Mouse (Mus musculus): ENCODE results near the gene Thada. TPM values are rescaled to one million over a fixed set of nuclear protein-coding genes. Genes with fewer than 3 reads are reported as not detected.
"Not testable (repeated sequence)": the region's sequence is repeated elsewhere in the genome, so short reads cannot be mapped to it uniquely, and the experiment has no call there.

Gene Thada
- total RNA-seq, 2 experiments from 2014 or later: 5.6 to 6.8 TPM

DNA sequence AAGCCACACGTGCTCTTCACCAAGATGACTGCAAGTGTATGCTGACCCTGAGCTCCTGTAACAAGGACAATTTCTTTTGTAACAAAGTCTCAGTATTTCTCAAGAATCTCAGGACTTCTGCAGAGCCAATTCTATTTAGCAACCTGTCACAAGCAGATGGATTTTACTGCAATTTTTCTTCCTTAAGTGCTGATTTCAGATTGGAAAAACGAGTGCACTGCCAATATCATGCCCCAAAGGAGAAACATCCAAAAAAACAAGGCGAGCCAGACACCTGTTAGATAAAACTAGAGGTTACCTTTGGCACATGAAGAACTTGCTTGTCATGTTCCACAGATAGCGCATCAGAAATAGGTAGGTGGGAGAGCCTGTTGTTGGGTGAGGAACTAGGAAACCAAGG, 143.8 kb downstream of the Thada start:
- no peak for TF ChIP-seq CTCF (IDR thresholded peaks at IDR 0.05)
- Histone ChIP-seq H3K27ac (no peak overlapping the region; the same call in 1 of the 2 replicates), H3K4me3 (no peak overlapping the region)
- no peak for DNase-seq
- intact Hi-C loops (cut with DNase I): no loop called here

DNA sequence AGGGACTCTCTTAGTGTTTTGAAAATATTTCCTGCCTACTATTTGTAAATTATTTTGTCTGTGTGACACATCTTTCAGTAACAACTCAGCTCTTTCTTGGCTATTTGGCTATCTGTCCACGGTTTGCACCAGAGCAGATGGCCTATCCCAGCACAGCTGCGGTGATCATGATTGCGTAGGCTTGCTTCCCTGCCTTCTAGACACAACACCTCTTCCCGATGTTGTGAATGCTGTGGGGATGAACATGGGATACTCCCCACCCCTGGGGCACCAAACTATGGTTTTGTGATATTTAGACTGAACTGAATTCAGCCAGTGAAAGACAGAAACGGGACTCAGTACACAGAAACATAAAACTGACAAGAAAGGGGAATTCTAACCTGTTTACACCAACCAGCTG, 144.7 kb downstream of the Thada start:
- H3K27ac ChIP-seq: peak overlapping the region; percentile 7; the same call in 1 of the 2 replicates
- DNase-seq: no peak
- intact Hi-C loops (cut with DNase I): no loop called here
- TF ChIP-seq CTCF (IDR thresholded peaks at IDR 0.05): no peak
- no peak overlapping the region for H3K4me3 ChIP-seq

DNA sequence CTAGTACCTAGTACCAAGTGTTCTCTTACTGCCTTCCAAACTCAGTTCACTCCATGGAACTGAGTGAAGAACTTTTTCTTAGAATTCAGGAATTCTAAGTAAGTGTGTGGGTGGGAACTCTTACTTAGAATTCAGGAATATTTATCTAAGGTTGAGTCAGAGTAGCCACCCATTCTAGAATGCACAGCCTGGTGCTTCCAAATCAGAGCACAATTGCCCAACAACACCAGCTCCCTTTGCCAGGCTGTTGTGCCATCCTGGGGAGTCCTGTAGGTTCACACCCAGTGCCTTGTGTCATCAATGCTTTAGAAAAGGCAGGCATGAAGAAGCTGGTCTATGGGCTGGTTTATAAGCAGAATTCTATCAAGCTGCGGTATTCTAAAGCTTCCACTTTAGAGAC, 145.4 kb downstream of the Thada start:
- Histone ChIP-seq H3K4me3 (no peak overlapping the region), H3K27ac (no peak overlapping the region)
- intact Hi-C loops (cut with DNase I): no loop called here
- TF ChIP-seq CTCF (IDR thresholded peaks at IDR 0.05): no peak
- no peak for DNase-seq

DNA sequence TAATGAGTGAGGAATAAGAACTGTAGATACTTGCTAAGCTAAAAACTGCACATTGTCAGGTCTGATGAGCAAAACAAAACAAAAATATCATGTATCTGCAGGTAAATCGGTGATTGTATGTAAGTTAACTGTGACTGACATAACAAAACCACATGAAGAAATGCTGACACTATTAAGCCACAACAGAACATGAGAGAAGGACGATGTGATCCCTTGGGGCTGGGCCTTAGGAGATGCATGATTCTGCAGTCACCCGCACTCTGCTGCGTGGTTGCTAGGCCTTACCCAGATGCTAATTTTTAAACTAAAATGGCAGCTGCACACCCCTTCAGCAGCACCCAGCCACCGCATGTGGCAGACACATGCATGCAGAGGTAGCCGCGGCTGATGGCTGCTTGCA, 151.7 kb downstream of the Thada start:
- no peak for TF ChIP-seq CTCF (IDR thresholded peaks at IDR 0.05)
- intact Hi-C loops (cut with DNase I): no loop called here
- Histone ChIP-seq H3K27ac (no peak overlapping the region), H3K4me3 (no peak overlapping the region)
- no peak for DNase-seq

DNA sequence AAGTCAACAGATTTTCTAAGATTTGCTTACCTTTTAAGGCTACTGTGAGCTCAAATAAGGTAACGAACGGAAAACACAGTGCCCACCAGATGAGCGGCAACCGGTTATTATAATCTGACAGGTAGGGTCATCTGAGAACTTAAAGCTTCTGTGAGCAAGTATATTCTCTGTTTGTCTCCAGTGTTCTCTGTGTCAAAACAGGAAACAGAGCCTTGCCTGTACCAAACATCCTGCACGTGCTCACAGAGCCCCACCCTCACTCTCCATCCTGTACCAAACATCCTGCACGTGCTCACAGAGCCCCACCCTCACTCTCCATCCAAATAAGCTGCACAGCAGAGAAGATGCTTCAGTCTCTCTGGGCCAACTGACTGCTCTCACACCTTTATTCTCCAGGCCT, 152.5 kb downstream of the Thada start:
- Histone ChIP-seq H3K4me3 (no peak overlapping the region), H3K27ac (no peak overlapping the region)
- intact Hi-C loops (cut with DNase I): no loop called here
- no peak for TF ChIP-seq CTCF (IDR thresholded peaks at IDR 0.05)
- DNase-seq: no peak

DNA sequence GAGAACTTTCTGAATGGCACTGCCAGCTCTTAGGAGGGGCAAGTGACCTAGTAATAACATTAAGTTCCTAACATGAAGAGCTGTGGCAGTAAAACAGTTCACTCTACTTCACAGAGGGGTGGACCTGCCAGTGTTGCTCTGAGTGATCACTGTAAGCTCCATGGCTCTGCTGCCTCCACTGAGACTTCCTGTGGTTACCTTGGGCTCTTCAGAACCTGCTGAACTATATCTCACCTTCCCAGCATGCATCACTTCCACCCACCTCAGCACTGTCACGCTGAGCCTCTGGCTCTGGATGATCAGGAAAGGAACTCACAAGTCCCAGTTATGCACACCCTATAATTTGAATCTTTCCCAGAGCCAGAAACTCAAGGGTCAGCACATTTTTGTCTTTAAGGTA, 159.9 kb downstream of the Thada start:
- no peak overlapping the region for H3K27ac ChIP-seq
- H3K4me3 ChIP-seq: no peak overlapping the region
- TF ChIP-seq CTCF (IDR thresholded peaks at IDR 0.05): no peak
- DNase-seq: no peak
- intact Hi-C loops (cut with DNase I): no loop called here

DNA sequence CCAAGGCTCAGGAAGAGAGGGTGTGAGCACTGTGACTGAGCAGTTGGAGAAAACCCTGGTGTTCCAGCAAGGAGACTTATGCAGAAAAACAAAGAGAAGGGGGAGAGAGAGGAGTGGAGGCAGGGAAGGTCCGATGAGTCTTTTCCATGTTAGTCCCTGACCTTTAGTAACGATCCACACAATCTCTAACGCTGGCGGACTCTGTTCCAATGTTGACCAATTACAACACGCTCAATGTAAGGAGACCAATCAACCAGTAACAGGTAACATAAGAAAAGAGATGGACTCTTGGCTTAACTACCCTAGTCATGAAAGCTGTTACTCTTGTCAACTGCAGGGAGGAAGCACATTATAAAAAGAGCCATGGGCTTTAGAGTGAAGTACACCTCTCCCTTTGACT, 160.9 kb downstream of the Thada start:
- intact Hi-C loops (cut with DNase I): no loop called here
- Histone ChIP-seq H3K4me3 (no peak overlapping the region), H3K27ac (no peak overlapping the region)
- DNase-seq: no peak
- TF ChIP-seq CTCF (IDR thresholded peaks at IDR 0.05): no peak

DNA sequence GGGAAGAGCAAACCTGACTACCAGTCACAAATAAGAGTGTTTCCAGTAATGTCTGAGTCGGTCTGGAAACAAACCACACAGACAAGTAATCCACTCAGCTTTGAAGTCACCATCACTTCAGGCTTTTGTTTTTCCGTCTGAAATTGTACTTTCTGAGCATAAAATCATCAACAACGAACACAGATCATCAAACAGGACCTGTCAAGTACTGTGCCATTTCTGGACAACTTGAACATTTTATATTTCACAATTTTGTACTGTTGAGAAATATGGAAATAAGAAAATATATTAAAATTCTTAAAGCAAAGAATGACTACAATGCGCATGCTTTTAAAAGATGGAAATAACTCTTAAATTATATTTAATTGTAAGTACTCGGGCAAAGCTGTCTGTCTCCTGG, 161.9 kb downstream of the Thada start:
- intact Hi-C loops (cut with DNase I): no loop called here
- DNase-seq: no peak
- no peak for TF ChIP-seq CTCF (IDR thresholded peaks at IDR 0.05)
- Histone ChIP-seq H3K27ac (no peak overlapping the region), H3K4me3 (no peak overlapping the region)

DNA sequence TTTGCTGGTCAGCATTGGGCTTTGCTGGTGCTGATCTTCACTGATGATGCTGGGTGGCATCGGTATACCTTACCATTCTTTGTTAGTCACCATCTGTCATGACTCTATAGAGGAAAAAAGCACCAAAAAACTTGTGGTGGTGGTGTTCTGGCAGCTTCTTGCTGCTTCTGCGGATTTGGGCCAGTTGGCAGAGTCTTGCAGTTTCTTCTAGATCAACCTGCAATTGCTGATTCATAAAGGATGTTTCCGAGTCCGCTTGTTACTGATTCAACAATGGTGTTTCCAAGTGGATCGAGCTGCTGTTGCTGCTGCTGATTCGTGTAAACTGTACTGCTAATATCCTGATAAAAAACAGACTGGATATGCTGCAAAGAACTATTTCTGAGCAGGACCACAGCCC, 168.0 kb downstream of the Thada start:
- intact Hi-C loops (cut with DNase I): no loop called here
- Histone ChIP-seq H3K4me3 (no peak overlapping the region), H3K27ac (no peak overlapping the region)
- no peak for DNase-seq
- TF ChIP-seq CTCF (IDR thresholded peaks at IDR 0.05): no peak

DNA sequence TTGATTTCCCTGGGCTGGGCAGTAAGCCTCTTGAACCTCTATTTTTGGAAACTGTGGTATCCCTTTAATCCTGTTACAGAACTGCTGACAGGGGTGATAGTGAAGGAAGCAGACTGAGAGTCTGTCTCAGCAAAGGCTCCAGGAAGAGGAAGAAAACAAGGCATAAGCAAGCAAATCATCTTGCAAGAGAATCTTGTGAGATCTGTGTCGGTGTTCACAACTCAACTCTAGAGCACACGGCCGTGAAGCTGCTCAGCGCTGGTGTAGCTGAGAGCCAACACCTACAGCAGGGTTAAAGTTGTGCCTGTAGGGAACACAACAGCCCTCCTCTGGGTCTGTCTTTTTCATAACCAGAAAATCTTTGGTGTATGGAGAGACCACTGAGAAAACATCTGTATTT, 172.8 kb downstream of the Thada start:
- intact Hi-C loops (cut with DNase I): no loop called here
- Histone ChIP-seq H3K4me3 (peak overlapping the region; percentile 13; the same call in 1 of the 2 replicates), H3K27ac (peak overlapping the region; percentile 89)
- TF ChIP-seq CTCF (IDR thresholded peaks at IDR 0.05): no peak
- DNase-seq: no peak

DNA sequence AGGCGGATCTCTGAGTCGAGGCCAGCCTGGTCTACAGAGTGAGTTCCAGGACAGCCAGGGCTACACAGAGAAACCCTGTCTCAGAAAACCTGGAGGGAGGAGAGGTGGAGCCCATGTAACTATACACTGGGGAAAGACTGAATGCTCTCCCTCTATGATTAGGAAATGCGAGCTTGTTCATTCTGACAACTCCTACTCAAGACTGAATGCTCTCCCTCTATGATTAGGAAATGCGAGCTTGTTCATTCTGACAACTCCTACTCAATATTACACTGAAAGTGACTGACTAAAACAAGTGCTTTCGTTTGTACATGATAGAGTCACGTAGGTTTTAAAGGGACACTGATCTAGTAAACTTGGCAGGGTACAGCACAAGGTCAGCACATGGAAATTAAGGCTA, 174.8 kb downstream of the Thada start:
- intact Hi-C loops (cut with DNase I); H3K27ac ChIP-seq; H3K4me3 ChIP-seq; DNase-seq: not testable (repeated sequence)

DNA sequence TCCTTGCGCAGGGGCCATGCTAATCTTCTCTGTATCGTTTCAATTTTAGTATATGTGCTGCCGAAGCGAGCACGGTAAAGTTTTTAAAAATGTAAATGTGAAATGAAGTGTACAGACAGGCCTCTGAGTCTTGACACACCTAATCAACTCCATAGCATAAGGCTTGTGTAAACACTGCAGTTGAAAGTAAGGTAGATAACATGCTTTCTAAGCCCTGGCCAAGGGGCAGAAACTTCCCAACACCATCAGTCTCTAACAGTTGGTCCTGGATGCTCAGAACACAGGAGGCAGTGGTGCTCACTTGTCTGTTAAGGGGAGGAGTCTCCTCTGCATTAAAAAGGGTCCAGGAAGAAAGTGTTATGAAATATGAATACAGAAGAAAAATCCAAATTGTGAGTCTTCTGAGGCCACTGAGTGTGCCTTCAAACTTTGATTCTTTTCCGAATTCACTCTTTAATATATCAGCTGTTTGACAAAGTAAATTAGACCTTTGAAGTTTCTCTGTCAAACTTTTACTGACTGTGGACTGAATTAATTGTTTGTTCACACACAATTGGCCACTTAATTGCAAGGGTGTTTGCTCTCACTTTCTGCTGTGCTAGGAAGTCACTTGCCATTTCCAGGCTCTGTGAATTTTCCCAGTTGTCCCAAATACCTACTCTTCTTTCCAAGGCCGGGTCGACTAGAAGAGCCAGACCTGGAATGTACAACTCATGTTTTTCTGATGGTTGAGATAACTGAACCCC, 178.2 kb downstream of the Thada start:
- intact Hi-C loops (cut with DNase I): no loop called here
- Histone ChIP-seq H3K4me3 (no peak overlapping the region), H3K27ac (no peak overlapping the region)
- no peak for DNase-seq
- no peak for TF ChIP-seq CTCF (IDR thresholded peaks at IDR 0.05)

DNA sequence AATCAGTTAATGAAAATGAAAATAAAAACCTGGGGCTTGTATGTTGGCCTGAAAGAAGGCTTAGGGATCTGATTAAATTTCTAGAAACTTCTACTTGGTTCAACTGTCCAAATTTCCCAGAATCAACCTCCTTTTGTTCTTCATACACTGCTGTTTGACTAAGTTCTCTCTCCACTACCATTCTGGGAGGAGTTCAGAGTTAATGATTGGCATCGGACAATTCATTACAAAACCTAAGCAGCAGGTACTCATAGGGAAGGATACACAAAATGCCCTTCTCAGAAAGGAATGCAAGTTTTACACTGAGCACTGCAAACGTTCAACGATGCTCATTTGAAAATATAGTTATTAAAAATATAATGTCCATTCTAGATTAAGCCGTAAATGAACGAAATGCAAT, 179.5 kb downstream of the Thada start:
- intact Hi-C loops (cut with DNase I): no loop called here
- Histone ChIP-seq H3K4me3 (no peak overlapping the region), H3K27ac (no peak overlapping the region)
- DNase-seq: no peak
- TF ChIP-seq CTCF (IDR thresholded peaks at IDR 0.05): no peak
